Mouse (Mus musculus) gastrocnemius, adult 8-10 months (tissue): ENCODE measurements around the gene Homer3. TPM values are rescaled to one million over a fixed set of nuclear protein-coding genes. Genes with fewer than 3 reads are reported as not detected.

Experiments used
- DNase-seq, 2 experiments: peaks; one replicate each; pipeline ENCODE4 v3.0.0; 2022; ENCODE audit warnings: low spot score in 2 of 2
- total RNA-seq, 4 experiments: library from RNA; stranded (reverse); gene quantifications; 2 replicates each; pipeline ENCODE4 v1.2.4; 2022

Homer3 gene
- total RNA-seq = 1 to 10 TPM; 3.1 to 4.4 (median 3.2) TPM

DNA sequence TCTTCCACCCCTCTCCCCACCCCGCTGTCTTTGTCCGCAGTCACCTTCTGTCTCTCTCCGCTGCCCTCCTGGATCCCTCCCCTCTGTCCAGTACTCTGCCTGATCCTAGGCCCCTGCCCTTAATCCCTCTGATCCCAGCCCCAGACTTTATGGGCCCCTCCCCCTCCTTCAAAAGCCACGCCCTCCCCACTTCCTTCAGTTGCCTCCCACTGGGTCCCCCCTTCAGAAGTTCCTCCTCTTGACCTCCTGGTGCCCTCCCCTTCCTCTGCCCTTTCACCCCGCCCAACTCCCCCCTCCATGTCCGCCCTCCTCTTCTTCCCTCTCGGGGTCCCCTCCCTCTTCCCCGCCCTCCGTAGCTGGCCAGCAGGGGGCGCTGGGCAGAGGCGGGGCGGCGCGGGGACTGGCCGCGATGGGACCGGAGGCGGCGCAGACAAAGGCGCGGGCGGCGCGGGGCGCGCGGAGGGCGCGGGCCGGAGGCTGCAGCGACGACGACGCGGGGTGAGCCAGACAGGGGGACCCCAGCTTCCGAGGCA is at the start of gene Homer3:
Gene Homer3, plus strand, starts transcription at position 225 of the 533 bp plus-strand sequence.
- DNase-seq = peak; percentile 85 to 87

GRCm38 (mm10) chr8:70233606-70234005 is 49.0 kb upstream of the Homer3 start:
- no peak for DNase-seq

- peak; percentile 89 to 94 for DNase-seq
These were observed 48.4 kb upstream of the Homer3 start, which contains the start of the genes Sugp2 and Armc6 for GRCm38 (mm10) chr8:70234080-70234780. Gene Sugp2, plus strand, starts transcription at chr8:70234226. Gene Armc6, minus strand, starts transcription at chr8:70234466.

DNA sequence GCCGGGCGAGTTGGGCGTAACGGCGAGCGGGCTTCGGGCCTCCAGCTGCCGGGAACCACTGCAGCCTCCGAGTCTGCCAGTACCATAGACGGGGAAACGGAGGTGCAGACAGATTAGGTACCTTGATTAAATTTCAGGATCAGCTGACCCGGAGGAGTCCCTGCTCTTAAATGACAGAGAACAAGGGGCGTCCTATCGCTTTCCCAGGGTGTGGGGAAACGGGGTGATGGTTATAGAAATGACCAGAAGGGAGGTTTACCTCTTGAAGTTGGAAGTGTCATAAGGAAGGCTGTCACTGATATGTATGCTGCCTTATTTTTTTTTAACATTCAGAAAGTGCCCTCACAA is 47.9 kb upstream of the Homer3 start:
- no peak for DNase-seq

DNA sequence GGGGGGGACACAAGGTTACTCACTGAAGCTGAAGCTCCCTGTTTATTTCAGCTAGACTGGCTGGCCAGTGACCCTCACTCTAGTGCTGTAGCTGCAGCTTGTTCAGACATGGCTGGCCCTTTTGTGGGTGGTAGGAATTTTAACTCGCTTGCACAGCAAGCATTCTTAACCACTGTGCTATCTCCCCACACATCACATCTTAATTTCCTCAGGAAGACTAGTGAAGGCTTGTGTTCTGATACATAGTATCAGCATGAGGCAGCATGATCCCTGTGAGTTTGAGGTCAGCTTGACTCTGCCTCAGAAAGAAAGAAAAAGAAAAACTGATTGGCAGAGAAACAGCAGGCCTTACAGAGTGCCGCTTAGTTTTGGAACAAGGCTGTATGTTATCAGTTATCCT is 44.8 kb upstream of the Homer3 start:
- DNase-seq = no peak

- no peak for DNase-seq
These were observed 42.0 kb upstream of the Homer3 start for GRCm38 (mm10) chr8:70240642-70241041.

- no peak for DNase-seq
These were observed 36.0 kb upstream of the Homer3 start for GRCm38 (mm10) chr8:70246622-70247021.

- no peak for DNase-seq
These were observed 34.8 kb upstream of the Homer3 start for GRCm38 (mm10) chr8:70247841-70248240.

GRCm38 (mm10) chr8:70254628-70255027 is 28.0 kb upstream of the Homer3 start:
- DNase-seq = no peak

- no peak for DNase-seq
These were observed 25.2 kb upstream of the Homer3 start for GRCm38 (mm10) chr8:70257456-70257855.

GRCm38 (mm10) chr8:70258600-70258999 is 24.0 kb upstream of the Homer3 start:
- no peak for DNase-seq

GRCm38 (mm10) chr8:70259043-70259442 is 23.6 kb upstream of the Homer3 start:
- no peak for DNase-seq

DNA sequence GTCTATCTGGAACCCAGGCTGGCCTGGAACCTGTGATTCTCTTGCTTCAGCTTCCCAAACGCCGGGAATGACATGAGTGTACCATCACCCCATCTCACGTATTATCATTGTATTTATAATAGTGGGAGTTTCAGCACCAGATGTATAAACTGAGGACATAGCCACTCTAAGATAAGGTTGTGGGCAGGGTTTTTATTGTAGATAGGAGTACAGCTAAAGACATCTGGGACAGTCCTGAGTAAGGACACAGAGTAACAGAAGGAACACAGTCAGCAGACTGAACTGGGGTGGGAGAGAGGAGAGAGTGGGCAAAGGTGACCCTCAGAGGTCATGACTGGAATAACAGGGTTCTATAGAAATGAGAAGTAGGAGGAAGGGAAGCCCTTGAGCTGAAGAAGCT is 15.0 kb upstream of the Homer3 start:
- DNase-seq = no peak

DNA sequence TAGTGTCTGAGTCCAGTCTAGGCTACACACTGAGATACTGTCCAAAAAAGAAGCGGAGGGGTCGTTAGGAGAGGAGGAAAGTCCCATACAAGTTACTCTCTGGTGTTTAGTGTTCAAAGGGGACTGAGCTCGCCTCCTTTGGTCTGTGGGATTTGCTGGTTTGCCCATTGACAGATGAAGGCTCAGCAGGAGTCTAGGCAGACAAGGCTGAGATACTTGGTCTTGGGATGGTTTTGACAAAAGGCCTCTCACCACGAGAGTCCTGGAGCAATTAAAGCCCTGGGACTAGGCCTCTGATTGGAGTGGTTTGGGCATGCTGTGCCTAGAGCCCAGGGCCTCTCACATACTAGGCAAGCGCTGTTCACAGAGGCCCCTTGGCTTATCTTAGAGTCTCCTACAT is 14.3 kb upstream of the Homer3 start:
- no peak for DNase-seq

- no peak for DNase-seq
These were observed 13.6 kb upstream of the Homer3 start for GRCm38 (mm10) chr8:70268799-70269565.

GRCm38 (mm10) chr8:70272949-70273348 is 9.7 kb upstream of the Homer3 start:
- no peak for DNase-seq

DNA sequence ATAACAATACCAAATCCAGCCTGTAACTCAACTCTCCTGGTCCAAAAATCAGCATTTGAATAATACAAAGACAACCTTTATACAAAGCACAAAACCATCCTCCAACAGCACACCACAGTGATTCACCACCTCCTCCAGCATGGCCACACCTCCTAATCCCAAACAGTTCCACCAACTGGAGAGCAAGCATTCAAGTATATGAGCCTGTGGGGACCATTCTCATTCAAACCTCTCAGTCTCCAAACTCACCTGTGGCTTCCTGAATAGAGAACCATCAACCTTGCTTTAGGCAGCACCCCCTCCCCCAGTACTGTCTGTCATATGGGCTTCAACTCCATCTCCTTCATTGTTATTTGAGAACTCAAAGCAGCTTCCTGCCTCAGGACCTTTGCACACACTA is 8.3 kb upstream of the Homer3 start:
- no peak for DNase-seq

- DNase-seq = no peak
These were observed 6.2 kb upstream of the Homer3 start for GRCm38 (mm10) chr8:70276476-70276875.

DNA sequence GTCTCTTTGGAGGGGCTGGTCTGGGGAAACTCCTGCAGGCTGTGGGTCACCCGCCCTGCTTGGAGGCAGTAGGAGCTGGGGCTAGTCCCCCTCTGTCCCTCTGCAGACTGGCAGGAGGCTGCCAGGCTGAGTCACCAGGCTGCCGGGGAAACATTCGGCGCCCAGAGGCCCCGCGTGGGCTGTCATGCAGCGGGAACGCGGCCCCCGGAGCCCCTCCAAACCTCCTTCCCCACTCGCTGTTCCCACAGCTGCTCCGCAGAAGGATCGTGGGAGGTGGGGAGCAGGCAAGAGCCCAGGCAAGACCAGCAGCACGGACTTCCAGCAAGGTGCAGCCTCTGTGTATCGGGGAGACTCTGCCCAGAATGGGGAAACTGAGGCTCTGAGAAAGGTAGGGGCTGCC is 4.5 kb upstream of the Homer3 start:
- no peak for DNase-seq

DNA sequence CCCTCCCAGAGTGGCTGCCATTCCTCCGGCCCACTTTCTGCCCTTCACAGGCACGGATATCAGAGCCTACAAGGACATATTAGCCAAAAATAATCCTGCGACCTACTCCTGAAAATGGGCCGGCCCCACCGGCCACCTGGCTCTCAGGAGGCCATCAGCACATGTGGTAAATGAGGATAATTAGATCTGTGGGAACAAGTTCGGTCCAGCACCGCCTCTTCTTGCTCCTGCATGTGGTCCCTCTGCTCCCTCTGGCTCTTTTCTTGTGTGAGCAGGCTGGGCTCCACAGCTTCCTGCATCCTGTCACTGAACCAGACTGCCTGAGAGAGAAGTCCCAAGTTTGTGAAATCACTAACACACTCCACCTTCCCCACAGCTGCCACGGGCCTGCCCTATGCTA is 3.4 kb upstream of the Homer3 start:
- no peak for DNase-seq

GRCm38 (mm10) chr8:70281001-70281400 is 1.6 kb upstream of the Homer3 start:
- DNase-seq = no peak
